Mouse (Mus musculus) cerebellum, adult 18-20 months (tissue): ENCODE measurements at regions not wholly inside any gene's neighbourhood (a gene's known extent, or its start where the extent isn't known, plus 50 kb on each side); places are given as distances from the start of the nearest gene placed in this dataset.

ENCODE experiments used
- DNase-seq, 2 experiments: peaks; one replicate each; pipeline ENCODE4 v3.0.0; 2021

DNA sequence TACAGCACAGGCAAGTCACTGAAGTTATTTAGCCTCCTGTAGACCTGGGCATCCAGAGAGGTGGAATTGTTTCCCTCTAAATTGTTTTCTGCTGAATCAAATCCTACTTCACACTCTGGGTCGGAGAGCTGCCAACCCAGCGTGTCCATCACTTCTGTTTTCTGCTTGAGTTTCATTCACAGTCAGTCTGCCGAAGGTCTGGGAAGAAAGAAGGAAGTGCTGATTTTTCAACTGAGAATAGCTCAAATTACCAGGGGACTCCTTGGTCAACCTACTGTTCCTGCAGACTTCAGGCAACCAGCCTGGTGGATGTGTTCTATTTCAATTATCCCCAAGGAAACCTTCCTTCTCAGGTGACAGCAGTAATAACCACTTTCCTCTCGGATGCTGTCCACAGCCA, 179.1 kb upstream of the Nckap5 start:
- DNase-seq = no peak

DNA sequence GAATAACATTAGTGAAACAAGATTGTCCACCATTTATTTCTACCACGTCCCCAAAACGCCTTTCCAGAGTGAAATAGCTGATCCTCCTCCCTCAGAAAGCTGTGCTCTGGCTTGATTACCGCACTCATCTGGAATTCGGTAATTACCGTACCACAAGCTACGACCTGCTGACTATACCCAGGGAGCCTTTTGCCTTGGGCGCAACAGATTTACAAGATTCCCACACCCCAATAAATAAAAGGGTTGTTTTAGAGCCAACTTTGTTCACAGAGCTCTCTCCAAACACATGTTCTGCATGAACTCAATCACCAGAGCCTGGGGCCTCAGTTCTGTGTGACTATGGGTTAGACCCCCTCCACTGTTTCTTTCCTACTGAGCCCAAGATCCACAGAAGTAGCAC, 171.1 kb upstream of the Nckap5 start:
- DNase-seq = no peak

GRCm38 (mm10) chr1:126993061-126993640, 162.6 kb upstream of the Nckap5 start:
- DNase-seq = peak; percentile 14 to 29

DNA sequence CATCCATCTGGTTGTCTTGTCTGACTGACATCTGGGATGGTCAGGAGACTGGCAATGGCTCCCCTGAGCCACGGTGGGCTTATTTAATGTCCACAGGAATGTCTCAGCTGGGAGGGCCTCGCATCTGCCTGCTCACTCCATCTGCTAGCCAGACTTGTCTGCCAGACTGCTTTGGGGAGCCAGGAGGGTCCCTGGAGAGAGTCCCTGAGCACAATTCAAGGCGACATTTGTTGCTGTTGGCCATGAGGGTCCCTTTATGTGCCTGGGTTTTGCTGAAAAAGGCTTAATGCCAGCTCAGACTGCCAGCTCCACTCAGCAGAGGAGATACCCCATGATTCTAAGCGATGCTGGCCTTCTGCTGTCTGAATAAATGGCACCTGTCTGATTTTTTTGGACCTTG, 161.8 kb upstream of the Nckap5 start:
- no peak for DNase-seq

DNA sequence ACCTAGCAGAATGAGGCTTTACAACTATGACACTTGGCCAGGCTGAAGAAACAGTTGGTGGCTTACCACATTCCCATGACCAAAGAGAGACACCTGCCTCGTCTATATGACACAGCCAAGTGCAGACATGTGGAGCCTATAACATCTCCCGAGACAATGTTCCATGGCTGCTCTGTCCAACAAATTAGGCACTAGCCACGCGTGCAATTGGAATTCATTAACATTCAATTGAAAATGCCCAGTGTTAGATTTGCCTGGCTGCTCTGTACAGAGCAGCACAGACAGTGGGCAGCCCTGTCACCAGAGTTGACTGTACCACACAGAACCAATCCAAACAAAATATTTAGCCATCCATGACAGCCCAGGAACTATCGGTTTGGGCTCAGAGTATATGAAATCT, 152.2 kb upstream of the Nckap5 start:
- DNase-seq = no peak

DNA sequence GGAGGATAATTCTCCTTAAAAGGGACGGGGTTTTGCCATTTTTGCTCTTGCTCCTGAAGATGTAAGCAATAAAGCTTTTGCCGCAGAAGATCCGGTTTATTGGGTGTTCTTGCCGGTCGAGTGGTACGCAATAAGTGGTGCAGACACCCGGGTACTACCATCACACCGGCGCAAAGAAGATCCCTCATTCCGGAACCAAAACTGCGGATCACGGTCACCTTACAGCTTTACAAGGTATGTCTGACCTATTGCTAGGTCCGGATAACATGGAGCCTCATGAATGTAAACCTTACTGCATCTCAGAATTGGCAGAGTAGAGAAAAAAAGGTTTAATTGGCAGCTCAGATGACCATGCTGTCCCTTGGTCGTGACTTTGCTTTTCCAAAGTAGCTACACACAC, 149.7 kb upstream of the Nckap5 start:
- no peak for DNase-seq

GRCm38 (mm10) chr1:126973871-126974270, 143.3 kb upstream of the Nckap5 start:
- no peak for DNase-seq

DNA sequence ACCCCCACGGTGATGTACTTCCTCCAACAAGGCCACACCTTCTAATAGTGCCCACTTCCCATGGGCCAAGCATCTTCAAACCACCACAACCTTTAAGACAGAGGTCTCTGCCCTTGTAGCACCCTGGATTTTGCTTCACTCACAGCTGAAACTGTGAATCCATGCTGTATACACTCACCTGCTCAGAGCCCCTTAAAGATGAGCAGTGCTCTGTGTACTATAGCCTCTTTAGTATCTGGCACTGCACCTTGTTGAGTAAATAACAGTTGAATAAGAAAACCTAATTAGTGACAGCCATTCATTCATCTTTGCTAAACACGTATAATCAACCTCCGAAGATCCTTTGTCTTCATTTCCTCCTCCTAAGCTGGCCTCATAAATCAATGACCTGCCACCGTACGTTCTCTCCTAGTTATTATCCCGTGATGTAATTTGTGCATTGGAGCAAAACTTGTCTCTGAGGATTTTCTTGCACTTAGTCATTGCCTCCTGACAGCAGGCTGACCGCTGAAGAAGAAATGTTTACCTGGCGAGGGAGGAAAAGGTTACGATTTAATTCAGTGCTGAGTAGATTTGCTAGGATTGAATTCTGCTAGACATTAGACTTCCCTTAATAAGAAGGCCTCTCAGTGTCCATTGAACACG, 141.3 kb upstream of the Nckap5 start:
- no peak for DNase-seq

DNA sequence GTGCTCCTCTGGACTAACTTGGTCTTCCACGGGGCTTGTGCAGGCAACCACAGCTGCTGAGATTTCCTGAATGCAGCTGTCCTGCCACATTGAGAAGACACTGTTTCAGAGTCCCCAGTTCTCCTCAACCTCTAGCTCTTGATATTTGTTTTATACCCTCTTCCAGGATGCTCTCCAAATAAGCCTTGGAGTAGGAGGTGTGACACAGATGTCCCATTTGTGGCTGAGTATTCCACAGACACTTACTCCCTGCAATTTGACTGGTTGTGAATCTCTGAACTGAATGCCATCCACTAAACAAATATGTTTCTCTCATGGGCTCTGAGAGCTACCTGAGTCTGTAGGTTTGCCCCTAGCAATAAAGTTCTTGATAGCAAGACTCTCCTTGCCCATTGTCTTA, 140.5 kb upstream of the Nckap5 start:
- no peak for DNase-seq

DNA sequence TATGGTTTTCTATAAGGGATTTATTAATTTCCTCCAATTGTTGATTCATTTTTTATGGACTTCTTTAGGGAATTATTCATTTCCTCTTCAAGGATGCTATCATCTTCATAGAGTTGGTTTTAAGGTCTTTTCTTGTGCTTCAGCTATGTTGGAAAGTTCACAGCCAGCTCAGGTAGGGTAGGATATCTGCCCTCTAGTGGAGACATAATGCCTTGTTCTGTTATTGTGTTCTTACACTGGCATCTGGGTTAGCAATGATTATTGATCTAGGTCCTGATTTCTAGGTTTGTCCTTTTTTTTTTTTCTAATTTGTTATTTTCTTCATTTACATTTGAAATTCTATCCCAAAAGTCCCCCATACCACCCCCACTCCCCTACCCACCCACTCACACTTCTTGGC, 135.8 kb upstream of the Nckap5 start:
- no peak for DNase-seq

DNA sequence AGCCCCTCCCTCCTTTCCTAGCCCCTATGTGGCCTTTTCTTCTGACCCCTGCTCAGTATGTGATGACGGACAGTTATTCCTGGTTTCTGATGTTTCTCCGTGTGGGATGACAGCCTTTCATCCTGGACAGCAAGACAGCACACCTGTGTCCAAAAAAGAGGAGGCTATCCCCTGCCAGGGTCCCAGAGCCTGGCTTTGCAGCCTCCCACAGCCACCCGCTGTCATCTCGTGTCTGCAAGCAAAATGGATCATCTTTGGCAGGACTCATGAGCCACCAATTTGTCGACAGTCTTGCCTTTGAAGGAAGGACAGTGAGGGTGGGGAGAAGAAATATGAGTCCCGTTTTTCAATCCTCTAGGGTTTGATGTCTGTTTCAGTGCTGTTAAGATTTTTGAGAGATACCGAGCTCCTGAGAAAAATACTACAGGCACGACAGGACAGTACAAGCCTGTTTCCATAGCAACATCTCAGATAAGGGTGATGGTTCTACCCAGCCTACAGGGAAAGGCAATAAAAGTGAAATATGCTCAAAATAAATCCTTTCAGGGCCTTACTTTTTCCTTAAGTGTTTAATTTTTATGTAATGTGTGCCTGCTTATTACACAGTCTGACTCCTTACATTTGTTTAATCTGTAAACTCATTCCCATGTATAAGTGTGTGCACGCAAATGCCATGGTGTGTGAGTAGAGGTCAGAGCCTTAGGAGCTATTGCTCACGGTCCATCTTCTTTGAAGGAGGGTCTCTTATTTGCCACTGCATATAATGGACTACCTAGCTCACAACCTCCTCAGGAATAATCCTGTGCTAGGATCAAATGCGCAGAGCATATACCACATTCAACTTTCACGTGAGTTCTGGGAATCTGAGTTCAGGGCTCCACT, 125.5 kb upstream of the Nckap5 start:
- DNase-seq = no peak

GRCm38 (mm10) chr1:126947860-126948259, 117.3 kb upstream of the Nckap5 start:
- DNase-seq = no peak

- no peak for DNase-seq
Observed at GRCm38 (mm10) chr1:126932658-126933057, 102.1 kb upstream of the Nckap5 start.

DNA sequence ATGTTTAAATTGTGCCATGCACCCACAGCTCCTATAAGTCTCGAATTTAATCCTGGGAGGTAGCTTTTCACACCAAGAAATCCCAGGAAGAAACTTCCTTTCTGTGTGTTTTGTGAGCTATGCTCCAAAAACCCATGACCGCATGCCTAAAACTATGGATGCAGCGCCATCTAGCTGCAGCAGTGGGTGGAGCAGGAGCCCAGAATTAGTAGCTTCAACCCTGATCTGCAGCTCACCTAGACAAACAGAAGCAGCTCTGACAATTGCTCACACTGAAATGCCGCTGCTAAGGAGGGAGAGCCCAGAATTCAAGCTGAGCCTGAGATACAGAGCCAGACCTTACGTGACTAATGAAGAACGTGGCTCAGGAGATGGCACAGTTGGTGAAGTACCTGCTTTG, 101.2 kb upstream of the Nckap5 start:
- peak; percentile 70 to 86 for DNase-seq

DNA sequence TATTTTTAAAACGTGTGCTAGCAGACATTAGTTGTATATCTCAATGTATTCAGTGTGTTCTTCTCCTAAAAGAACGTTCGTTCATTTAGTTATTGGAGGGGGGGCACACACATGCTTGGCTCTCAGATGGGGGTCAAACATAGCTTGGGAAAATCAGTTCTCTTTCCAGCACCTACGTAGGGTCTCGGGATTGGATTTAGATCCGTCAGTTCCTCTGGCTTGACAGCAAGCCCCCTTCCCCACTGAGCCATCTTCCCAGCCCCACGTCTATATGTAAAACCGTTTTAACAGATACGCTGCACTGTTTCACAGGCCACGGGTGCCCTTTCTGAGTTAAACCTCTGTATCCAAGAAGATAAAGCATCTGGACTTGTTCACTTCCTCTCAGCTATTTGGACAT, 100.5 kb upstream of the Nckap5 start:
- DNase-seq = no peak

- DNase-seq = no peak
Observed at GRCm38 (mm10) chr1:126930611-126931010, 100.0 kb upstream of the Nckap5 start.

DNA sequence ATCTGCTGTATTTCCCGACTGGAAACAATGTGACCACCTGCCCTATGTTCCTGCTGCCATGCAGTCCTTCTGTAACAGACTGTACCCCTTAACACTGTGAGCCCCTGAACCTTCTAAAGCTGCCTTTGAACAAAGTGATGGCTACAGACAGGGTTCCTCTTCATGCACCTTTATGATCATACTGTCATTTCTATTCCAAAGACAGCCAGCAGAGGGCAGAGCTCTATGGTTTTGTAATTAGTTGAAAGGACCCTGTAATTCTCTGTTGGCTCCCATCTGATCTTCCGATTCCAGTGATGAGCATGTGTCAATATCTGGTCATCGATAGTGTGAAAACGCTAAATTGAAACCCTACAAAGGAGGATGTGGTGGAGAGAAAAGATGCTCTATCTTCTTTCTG, 99.1 kb upstream of the Nckap5 start:
- peak; percentile 15 to 25 for DNase-seq

GRCm38 (mm10) chr1:126928186-126928585, 97.6 kb upstream of the Nckap5 start:
- no peak for DNase-seq

DNA sequence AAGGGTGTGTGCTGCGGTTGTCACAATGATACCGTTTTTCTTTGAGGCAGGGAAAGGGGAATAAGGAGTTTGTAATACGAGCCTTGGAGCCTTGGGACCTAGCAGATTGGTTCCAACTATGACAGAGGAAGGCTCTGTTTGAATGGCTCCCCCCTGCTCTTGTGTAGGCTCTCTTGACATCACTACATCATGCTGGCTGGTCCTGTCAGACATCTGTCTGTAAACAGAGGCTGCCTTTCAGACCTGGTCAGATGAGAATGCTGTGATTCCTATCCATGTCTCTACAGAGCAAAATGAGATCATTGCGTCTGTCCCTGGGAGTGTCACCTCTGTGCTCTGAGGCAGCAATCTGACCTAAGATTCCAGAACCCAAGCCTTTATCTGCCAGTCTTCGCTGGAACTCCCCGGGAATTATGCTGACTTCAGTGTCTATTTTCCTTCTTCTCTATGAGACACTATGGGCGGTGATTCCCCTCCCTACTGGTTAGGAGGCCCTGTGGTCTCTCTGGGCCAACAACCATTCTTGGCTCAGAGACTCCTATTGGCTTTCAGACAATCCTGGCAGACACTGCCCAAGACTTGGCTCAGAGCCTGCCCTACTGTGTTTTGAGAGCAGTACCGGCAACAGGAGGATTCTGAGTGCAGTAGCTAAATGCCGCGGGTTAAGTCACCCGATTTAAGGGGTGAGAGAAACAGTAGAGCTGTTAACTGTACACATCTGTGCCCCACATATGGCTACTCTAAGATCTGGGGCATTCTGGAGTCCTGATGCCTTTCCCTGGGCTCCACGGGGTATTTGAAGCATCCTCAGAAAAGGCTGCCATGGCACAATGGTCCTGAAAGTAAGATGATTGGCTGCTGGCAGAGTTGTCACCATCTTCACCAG, 94.8 kb upstream of the Nckap5 start:
- DNase-seq = peak; percentile 76 to 77

DNA sequence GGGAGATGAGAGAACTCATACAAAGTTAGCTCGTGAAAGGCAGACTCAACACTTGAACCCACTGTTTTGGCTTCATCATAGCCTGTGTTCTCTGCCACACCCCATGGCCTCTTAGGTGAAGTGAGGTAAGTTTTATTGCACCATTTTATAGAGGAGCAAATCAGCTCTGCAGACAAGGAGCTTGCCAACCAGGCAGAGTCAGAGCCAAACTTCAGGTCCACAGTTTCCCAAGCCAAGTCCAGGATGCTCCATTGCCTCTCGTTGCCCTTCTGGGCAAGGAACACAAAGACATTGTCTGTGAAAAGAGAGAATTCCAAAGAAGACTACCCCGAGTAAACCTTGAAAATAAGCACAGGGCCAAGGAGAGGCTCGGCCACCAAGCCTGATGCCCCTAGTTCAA, 93.4 kb upstream of the Nckap5 start:
- no peak for DNase-seq

GRCm38 (mm10) chr1:126922231-126922630, 91.6 kb upstream of the Nckap5 start:
- no peak for DNase-seq

- DNase-seq = no peak
Observed at GRCm38 (mm10) chr1:126918876-126919275, 88.3 kb upstream of the Nckap5 start.

DNA sequence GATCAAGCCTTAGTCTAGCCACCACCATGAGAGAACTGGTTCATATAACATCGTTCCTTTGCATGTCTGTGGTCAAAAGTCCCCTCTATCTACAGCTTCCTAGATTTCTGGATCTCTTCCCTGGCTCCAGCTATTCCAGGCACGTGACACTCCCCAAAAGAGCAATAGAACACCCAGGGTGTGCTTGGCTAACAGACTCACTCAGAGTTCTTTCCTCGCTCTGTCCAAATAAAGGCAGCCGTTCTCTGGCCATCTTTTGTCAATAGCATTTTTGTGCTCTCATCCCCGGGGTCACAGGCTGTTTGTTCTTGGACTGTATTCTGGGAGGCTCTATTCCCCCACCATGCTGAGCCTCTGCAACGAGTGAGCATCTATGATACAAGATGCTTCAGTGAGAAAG, 87.3 kb upstream of the Nckap5 start:
- peak in 1 of 2 experiments; percentile 11 for DNase-seq
